Mouse (Mus musculus) frontal cortex, adult 2 months (tissue): ENCODE data around the gene Txndc12. TPM values are rescaled to one million over a fixed set of nuclear protein-coding genes. Genes with fewer than 3 reads are reported as not detected.
A peak's percentile ranks its signal among the peaks of the same experiment; 100 is the strongest.

ENCODE experiments used
- DNase-seq, 2 experiments: peaks; one replicate each; pipeline ENCODE4 v3.0.0; 2022; ENCODE audit warnings: low spot score in 1 of 2; ENCODE audit errors: extremely low spot score in 1 of 2
- polyA plus RNA-seq: library from polyadenylated mRNA; depleted of rRNA; stranded (reverse); fragments of >200 nt; gene quantifications from 2 replicates; pipeline ENCODE4 v1.2.3, GENCODE M21; 2012; rRNA removed

The Txndc12 gene
- polyA plus RNA-seq: 41.0 and 41.1 TPM in 2 replicates

GRCm38 (mm10) chr4:108834115-108834970 is at the start of gene Txndc12:
Gene Txndc12 (plus strand): TSS chr4:108834601.
- DNase-seq: peak; percentile 77 to 88

- no peak for DNase-seq
These were observed 45.0 kb upstream of the Txndc12 start for GRCm38 (mm10) chr4:108789258-108789936.

DNA sequence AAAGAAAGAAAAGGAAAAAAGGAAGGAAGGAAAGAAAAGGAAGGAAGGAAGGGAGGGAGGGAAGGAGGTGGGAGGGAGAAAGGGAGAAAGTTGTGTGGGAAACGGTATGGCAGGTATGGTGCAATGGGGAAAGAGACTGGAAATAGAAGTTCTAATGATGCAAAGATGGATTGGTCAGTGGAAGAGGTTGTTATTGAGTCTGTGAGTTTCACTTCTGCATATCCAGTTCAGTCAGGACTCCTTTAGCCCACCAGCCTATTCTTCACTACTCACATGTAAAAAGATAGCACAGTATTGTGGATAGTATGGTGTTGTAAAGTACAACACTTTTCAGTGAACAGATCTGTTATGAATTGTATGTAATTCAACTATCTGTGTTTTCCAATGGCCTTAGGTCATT is 43.9 kb upstream of the Txndc12 start:
- DNase-seq: no peak

DNA sequence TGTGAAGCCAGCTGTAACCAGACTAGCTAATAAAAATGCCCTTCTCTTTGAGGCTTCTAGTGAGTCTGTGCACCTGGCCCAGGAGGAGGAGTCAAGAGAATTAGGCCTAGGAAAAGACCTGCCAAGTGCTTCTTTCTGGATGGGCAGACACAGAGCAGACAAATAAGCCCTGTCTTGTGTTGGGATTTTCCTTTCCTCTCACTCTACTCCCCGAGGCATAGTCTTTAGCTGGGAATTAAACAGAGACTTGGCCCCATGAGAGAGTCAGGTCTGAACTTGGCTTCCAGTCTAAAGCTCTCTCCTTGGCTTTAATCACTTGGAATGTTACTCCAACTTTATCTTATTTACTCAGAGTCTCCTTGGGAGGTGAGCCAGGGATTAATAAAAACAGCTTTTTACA is 40.5 kb upstream of the Txndc12 start:
- DNase-seq: no peak

DNA sequence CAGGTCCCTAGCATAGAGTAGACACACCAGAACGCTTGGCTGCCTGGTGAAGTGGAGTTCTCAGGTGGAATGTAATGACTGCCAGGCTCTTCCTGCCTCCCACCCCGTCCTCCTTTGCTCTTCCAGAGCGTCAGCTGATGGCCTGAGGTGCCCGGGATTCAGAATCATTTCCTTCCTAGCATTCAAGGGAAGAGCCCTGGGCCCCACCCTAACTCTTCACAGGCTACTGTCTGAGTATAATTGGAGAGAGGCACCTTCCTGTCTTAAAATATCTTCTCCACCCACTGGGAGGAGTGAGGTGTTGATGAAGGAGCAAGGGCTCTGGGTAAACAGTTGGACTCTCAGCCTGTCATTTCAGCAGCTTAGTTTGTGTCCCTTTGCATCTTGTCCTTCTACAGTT is 37.7 kb upstream of the Txndc12 start:
- DNase-seq: no peak

GRCm38 (mm10) chr4:108798083-108798830 is 36.1 kb upstream of the Txndc12 start:
- peak in 1 of 2 experiments; percentile 85 for DNase-seq

DNA sequence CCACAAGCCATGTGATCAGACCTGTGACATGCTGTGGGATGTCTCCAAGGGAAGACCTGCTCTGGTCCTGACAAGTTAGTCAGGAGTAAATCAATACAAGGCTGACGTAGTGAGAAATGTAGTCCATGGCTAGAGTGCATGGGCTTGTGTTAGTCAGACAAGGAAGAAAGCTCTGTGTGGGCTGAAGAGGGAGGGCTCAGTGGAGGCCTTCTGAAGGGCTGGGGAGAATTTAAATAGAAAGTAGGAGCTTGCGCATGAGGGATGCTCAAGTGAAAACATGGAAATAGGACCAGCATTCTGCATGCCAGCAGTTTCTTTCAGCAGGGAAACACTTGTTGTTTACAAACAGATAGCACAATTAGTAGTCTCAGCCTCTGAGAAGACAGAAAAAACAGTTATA is 30.9 kb upstream of the Txndc12 start:
- DNase-seq: no peak

DNA sequence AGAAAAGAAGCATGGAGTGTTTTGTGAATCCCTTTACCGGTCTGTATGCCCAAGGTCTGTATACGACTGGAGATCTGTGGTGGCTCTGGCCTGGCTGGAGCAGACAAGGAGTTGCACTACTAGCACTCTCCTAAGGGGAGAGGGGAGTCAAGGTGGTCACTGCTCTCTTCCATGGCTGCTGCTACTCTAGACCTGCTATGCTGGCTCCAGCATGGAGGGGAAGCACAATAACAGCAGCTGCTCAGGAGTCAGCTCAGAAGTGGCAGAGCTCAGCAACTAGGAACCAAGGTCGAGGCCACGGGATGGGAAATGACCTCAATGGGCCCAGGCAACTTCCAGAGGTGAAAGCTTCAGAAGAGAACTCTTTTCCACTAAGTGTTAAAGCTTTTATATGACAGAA is 23.3 kb upstream of the Txndc12 start:
- DNase-seq: no peak

GRCm38 (mm10) chr4:108811550-108811949 is 22.9 kb upstream of the Txndc12 start:
- no peak for DNase-seq

GRCm38 (mm10) chr4:108825677-108826076 is 8.7 kb upstream of the Txndc12 start:
- DNase-seq: no peak

- no peak for DNase-seq
These were observed 8.3 kb upstream of the Txndc12 start for GRCm38 (mm10) chr4:108826096-108826495.

GRCm38 (mm10) chr4:108826643-108827042 is 7.8 kb upstream of the Txndc12 start:
- DNase-seq: no peak

DNA sequence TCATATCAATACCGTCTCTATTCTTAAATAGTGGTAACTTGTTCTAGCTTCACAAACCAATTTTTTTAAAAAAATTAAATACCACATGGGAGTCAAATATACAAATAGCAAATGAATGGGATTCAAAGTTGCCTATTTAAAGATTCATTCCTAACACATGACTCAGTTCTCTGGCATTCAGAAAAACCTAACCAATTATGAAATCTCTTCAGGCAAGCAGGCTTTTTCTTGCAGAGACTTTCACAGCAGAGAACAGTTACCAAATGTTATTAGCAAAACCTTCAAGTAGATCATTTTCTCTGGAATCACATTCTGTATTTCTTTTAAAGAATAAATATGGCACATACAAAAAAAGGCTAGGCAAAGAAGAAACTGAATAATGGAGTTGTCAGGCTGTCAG is 3.7 kb upstream of the Txndc12 start:
- DNase-seq: no peak

GRCm38 (mm10) chr4:108832916-108833827 is 1.2 kb upstream of the Txndc12 start, which contains the start of gene Btf3l4:
Gene Btf3l4 (minus strand): TSS chr4:108833614.
- peak; percentile 81 to 89 for DNase-seq

GRCm38 (mm10) chr4:108833828-108834114 is 630 bp upstream of the Txndc12 start:
- DNase-seq: no peak

- DNase-seq: no peak
These were observed 540 bp downstream of the Txndc12 start for GRCm38 (mm10) chr4:108834971-108835311.

DNA sequence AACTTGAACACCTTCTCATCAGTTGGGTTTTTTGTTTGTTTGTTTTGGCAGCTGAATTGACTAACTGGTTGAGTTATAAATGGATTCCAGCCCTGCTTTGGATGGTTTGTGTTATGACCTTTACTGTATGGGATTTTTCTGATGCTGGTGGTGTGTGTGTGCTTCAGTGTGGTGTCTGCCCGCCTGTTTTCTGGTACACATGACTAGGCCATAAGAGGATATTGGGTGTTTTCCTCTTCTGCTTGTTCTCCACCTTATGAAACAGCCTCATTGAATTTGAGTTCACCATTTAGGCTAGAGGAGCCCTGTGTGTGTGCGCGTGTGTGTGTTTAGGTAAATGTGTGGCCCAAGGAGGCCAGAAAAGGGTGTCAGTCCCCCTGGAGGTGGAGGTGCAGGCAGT is 1.1 kb downstream of the Txndc12 start:
- no peak for DNase-seq

- peak; percentile 41 to 63 for DNase-seq
These were observed 3.6 kb downstream of the Txndc12 start for GRCm38 (mm10) chr4:108838031-108838430.

DNA sequence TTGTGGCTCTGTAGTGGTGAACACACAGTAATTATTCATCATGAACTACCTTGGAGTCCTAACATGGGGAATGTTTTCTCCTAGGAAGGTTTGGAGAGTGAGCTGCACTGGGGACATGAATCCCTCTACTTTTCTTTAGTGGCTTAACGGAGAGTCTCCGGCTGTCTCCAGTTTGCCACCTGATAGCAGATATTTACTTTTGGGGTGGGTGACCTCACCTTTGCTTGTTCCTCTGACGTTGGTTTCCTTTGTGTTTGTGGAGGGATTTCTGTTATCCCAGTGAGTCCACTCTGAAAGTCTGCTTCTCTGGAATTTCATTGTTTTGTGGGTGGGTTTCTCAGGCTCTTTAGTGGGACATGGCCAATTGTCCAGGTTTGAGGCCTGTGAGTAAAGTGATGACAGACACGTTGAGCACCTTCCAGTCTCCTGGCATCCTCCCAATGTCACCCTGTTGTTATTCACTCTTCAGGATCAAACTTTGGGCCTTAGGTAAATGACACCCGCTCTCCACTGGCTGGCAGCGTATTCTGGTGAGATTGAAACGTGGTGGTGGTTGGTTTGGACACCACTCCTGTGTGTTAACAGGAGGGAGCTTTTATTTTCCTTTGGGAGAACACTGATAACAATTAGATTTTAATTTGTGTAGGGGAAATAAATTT is 7.6 kb downstream of the Txndc12 start:
- DNase-seq: no peak

GRCm38 (mm10) chr4:108843336-108843735 is 8.9 kb downstream of the Txndc12 start:
- no peak for DNase-seq
